Mouse (Mus musculus) G1E (cell line): ENCODE results near the gene Olfr214. TPM values are rescaled to one million over a fixed set of nuclear protein-coding genes. Genes with fewer than 3 reads are reported as not detected.
"Not testable (repeated sequence)": the region's sequence is repeated elsewhere in the genome, so short reads cannot be mapped to it uniquely, and the experiment has no call there.

ENCODE experiments used
- ATAC-seq: 2 replicates; pipeline ENCODE4 v1.8.0; 2016; ENCODE audit warnings: mild to moderate bottlenecking; ENCODE audit not compliant: insufficient number of reproducible peaks, poor library complexity, low FRiP score, severe bottlenecking; ENCODE audit errors: extremely low read depth
- DNase-seq: peaks from one replicate; pipeline ENCODE4 v3.0.0; 2012; ENCODE audit warnings: low spot score
- H3K27me3 ChIP-seq: 2 replicates; pipeline ENCODE4 v1.6.1; 2012; ENCODE audit warnings: mild to moderate bottlenecking, low read length, inconsistent platforms; ENCODE audit not compliant: insufficient read depth
- H3K36me3 ChIP-seq: replicated peaks from 2 replicates; pipeline ENCODE3; 2012; ENCODE audit warnings: mild to moderate bottlenecking, inconsistent platforms
- H3K4me1 ChIP-seq: 2 replicates; pipeline ENCODE4 v1.6.1; 2012; ENCODE audit warnings: low read depth, low read length, inconsistent platforms, mixed read lengths; ENCODE audit not compliant: insufficient read depth
- H3K4me3 ChIP-seq: 2 replicates; pipeline ENCODE4 v1.5.1; 2012; ENCODE audit warnings: low read depth, mild to moderate bottlenecking, inconsistent platforms, low read length, moderate library complexity, mixed read lengths
- H3K9me3 ChIP-seq: replicated peaks from 2 replicates; pipeline ENCODE4 v1.6.1; 2012; ENCODE audit warnings: inconsistent platforms
- CTCF ChIP-seq: IDR thresholded peaks from 2 replicates; pipeline ENCODE4 v1.5.1; 2012; ENCODE audit warnings: low read depth, low read length, inconsistent platforms, mixed read lengths
- GATA1 ChIP-seq: IDR thresholded peaks from 2 replicates; pipeline ENCODE4 v1.6.1; 2012; ENCODE audit warnings: borderline replicate concordance, low read length, inconsistent platforms, mixed read lengths
- GATA2 ChIP-seq: IDR thresholded peaks from 2 replicates; pipeline ENCODE4 v1.6.1; 2012; ENCODE audit warnings: low read depth, low read length, inconsistent platforms, borderline replicate concordance
- POLR2AphosphoS5 ChIP-seq: IDR thresholded peaks from 2 replicates; pipeline ENCODE4 v1.6.1; 2012; ENCODE audit warnings: low read depth, low read length, inconsistent platforms; ENCODE audit not compliant: insufficient replicate concordance
- TAL1 ChIP-seq: conservative IDR thresholded peaks from 2 replicates; pipeline ENCODE4 v1.6.1; 2012; ENCODE audit warnings: low read depth, low read length, inconsistent platforms, mixed read lengths
- polyA plus RNA-seq: library from polyadenylated mRNA; stranded (reverse); fragments of >175 nt; gene quantifications from 2 replicates; pipeline ENCODE4 v1.2.3, GENCODE M21; 2012
- total RNA-seq, 2 experiments: library from RNA; stranded (forward) in 1 of 2; stranded (reverse) in 1 of 2; fragments of 200-1000 nt in 1 of 2; fragments of >200 nt in 1 of 2; fragmentation: Nextera tagmentation in 1 of 2; gene quantifications; 2 replicates each; pipeline ENCODE4 v1.2.3; 2014 to 2017

Olfr214 gene
- total RNA-seq (2014; fragmentation: Nextera tagmentation) (not detected in 2 replicates), total RNA-seq (2017) (0.71 TPM in 1 of 2 replicates, not detected in the other), polyA plus RNA-seq (not detected in 2 replicates)

DNA sequence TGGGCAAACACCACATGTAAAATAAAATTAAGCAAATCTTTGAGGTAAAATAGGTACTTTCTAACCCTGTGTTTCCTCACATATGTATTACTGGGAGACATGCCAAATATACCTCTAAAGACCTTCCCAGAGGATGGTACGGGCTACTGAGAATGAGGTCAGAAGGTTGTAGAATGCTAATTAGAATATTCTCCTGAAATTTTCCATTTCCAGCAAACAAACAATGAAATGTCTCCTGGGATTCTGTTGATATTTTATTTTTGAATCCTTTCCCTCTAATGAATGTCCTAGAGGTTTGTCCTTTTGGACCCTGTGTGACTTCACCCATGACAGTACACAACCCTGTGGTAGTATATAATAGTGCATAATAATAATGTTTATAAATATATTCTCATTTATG lies at the start of gene Olfr214:
TSS of gene Olfr214 (plus strand) at position 301 of the 400 bp plus-strand sequence.
- no peaks in the 10 kb centered on the region; the same call in 1 of the 2 replicates for H3K27me3 ChIP-seq
- H3K36me3 ChIP-seq: no peaks in the 10 kb centered on the region
- H3K4me1 ChIP-seq: no peaks in the 10 kb centered on the region
- TF ChIP-seq GATA2: no peak
- no peaks in the 10 kb centered on the region for H3K9me3 ChIP-seq
- no peak within 1 kb of the TSS for H3K4me3 ChIP-seq
- DNase-seq (no peak), ATAC-seq (no peak)

DNA sequence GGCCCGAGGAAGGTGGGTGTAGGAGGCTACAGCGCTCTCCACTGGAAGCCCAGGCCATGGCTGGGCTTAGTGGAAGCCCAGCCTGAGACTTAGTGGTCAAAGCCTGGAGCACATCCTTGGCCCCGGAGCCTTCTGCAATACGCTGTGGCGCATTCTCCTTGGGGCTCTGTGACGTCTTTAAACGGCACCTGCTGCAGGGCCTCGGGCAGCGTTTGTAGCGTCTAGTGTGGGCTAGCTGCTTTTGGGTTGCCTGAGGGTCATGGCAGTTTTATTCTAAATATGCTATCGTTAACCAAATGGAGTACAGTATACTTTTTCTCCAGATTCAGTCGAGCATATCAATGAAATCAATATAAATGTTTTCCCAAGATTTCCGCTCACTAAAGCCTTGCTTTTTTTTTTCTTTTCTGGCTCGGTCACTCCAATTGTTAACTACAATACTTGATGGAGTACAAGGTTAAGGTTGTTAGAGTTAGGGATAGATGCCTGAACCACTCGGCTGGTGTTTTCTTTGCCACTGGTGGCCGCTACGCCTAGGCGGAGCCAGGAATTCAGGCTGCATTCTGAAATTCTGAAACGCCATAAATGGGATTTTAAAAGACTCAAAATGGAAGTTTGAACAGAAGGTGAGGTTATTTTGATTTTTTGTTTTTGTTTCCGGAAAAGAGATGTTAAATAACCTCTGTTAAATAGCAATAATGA lies 47.6 kb upstream of the Olfr214 start, which contains the start of gene Olfr212:
TSS of gene Olfr212 (plus strand) at position 215 of the 702 bp plus-strand sequence.
- not testable (repeated sequence) for H3K4me1 ChIP-seq, H3K9me3 ChIP-seq, H3K27me3 ChIP-seq, ATAC-seq, H3K4me3 ChIP-seq, DNase-seq, H3K36me3 ChIP-seq

DNA sequence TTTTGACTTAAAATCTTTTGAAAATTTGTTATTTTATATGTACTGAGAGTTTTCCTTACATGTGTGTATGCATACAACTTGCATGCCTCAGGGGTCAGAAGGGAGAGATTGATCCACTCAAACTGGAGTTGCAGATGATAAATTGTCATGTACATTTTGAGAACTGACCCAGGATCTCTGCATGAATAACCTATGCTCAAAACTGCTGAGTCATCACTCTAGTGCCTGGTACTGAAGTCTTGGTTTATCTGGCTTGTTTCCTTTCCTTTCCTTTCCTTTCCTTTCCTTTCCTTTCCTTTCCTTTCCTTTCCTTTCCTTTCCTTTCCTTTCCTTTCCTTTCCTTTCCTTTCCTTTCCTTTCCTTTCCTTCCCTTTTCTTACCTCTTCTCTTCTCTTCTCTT lies 39.2 kb upstream of the Olfr214 start:
- Histone ChIP-seq H3K9me3 (no peaks in the 10 kb centered on the region), H3K36me3 (no peaks in the 10 kb centered on the region), H3K4me3 (no peak overlapping the region), H3K27me3 (no peaks in the 10 kb centered on the region), H3K4me1 (no peaks in the 10 kb centered on the region)
- DNase-seq (no peak), ATAC-seq (no peak)
- no peak for TF ChIP-seq GATA1

- no peak for TF ChIP-seq CTCF
- Histone ChIP-seq H3K4me3 (no peak within 1 kb of the TSS), H3K36me3 (no peaks in the 10 kb centered on the region), H3K27me3 (no peaks in the 10 kb centered on the region), H3K9me3 (no peaks in the 10 kb centered on the region; the same call in 1 of the 2 replicates), H3K4me1 (no peaks in the 10 kb centered on the region)
- DNase-seq (no peak), ATAC-seq (no peak)
These were observed 15.9 kb upstream of the Olfr214 start, which contains the start of gene Olfr213 for GRCm38 (mm10) chr6:116538156-116538555. TSS of gene Olfr213 (plus strand) at chr6:116538456.

DNA sequence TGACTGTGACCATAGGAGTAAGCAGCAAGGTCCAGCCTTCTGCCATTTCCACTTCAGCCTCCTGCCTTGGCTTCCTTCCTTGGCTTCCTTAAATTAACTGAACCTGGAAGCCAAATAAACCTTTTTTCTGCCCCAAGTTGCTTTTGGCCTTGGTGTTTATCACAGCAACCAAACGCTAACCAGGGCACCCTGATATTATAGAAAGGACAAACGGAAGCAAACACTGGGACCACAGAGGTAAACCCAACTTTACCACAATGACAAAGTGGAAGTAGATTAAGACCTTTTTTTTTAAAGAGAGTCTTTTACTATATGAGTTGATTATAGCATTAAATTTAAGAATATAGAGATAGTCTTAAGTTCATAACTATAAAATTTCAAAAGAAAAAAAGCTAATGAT lies 11.5 kb upstream of the Olfr214 start:
- H3K4me3 ChIP-seq: no peak overlapping the region
- TF ChIP-seq GATA2 (no peak), CTCF (no peak), GATA1 (no peak), POLR2AphosphoS5 (no peak), TAL1 (no peak)

DNA sequence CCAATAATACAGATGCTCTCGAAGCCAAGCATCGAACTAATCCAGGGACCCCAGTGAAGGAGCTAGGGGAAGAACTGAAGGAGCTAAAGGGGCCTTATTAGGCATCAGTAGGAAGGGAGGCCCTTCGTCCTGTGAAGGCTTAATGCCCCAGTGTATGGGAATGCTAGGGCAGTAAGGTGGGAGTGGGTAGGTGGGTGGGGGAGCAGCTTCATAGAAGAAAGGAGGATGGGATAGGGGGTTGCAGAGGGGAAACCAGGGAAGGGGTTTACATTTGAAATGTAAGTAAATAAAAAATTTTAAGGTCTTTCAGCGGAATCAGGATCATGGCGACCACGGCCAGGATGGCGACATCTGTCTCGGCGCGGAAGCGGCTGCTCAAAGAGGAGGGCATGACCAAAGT lies 3.2 kb upstream of the Olfr214 start, which contains the start of gene Gm5580:
TSS of gene Gm5580 (plus strand) at position 301 of the 400 bp plus-strand sequence.
- not testable (repeated sequence) for H3K27me3 ChIP-seq, H3K9me3 ChIP-seq, ATAC-seq, DNase-seq, H3K36me3 ChIP-seq, H3K4me1 ChIP-seq, H3K4me3 ChIP-seq

More for the DNA sequence above, 11.5 kb upstream of the Olfr214 start:
- ATAC-seq (no peak), DNase-seq (no peak)
- Histone ChIP-seq H3K4me1 (no peaks in the 10 kb centered on the region), H3K9me3 (no peaks in the 10 kb centered on the region), H3K36me3 (no peaks in the 10 kb centered on the region), H3K27me3 (no peaks in the 10 kb centered on the region)

GRCm38 (mm10) chr6:116554952-116555351 lies 917 bp downstream of the Olfr214 start:
- no peaks in the 10 kb centered on the region for H3K36me3 ChIP-seq
- H3K4me1 ChIP-seq: no peaks in the 10 kb centered on the region
- no peak for ATAC-seq
- TF ChIP-seq TAL1 (no peak), GATA1 (no peak), POLR2AphosphoS5 (no peak), GATA2 (no peak), CTCF (no peak)
- H3K4me3 ChIP-seq: no peak overlapping the region
- H3K27me3 ChIP-seq: no peaks in the 10 kb centered on the region; the same call in 1 of the 2 replicates
- no peak for DNase-seq
- no peaks in the 10 kb centered on the region for H3K9me3 ChIP-seq
